Mouse (Mus musculus) olfactory bulb, adult 2 months (tissue): ENCODE measurements around the gene Comp.

Source experiments
- CTCF ChIP-seq: fragments of 200-500 bp; IDR thresholded peaks from 2 replicates; pipeline ENCODE4 v1.5.1; 2012; ENCODE audit warnings: low read depth, mild to moderate bottlenecking, low read length, moderate library complexity; ENCODE audit not compliant: insufficient read depth
- POLR2A ChIP-seq: fragments of 200-500 bp; IDR thresholded peaks from 2 replicates; pipeline ENCODE4 v1.6.1; 2012; ENCODE audit warnings: mild to moderate bottlenecking, low read depth, low read length, moderate library complexity; ENCODE audit not compliant: insufficient read depth

GRCm38 (mm10) chr8:70359411-70359810 lies 13.9 kb upstream of the Comp start:
- TF ChIP-seq CTCF (no peak), POLR2A (no peak)
